Mouse (Mus musculus): Measurements from ENCODE around the gene Krt20.

Krt20 gene

DNA sequence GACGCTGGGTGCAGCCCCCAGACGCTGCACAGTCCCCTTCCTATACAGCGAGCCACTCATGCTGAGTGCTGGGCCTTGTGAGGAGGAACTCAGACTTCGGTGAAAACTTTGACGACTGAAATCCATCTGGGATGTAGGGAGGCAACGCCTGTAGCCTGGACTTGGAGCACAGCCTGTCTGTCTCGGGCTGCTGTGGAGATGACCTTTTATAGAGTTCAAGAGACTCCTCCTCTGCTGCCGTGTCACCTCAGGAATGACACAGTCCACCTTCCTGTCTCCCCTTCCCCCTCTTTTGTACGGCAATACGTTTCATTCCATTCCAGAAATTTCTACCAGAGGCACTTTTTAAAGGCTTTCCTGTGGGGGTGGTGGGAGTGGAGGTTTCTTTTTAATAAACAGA, at the start of gene Krt20:
Gene Krt20, minus strand, starts transcription at position 179 of the 400 bp plus-strand sequence.
- DNase-seq = no peak

DNA sequence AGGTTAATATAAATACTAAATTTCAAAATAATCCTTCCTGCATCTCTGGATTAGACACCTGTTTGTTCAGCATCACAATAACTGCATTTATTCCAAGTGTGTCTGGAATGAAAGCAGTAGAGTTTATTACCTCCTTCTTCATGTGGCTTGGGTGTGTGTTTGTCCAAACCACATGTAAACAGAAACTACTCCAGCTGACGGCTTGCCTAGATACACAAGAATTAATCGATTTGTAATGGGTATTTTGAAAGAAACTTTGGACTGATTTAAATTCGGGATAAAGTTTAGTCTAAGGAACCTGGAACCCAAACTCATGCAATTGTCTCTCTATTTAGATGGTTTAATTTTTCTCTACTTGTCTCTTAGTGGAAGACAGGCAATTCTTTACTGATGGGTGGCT, 37.0 kb upstream of the Krt20 start:
- no peak for DNase-seq

DNA sequence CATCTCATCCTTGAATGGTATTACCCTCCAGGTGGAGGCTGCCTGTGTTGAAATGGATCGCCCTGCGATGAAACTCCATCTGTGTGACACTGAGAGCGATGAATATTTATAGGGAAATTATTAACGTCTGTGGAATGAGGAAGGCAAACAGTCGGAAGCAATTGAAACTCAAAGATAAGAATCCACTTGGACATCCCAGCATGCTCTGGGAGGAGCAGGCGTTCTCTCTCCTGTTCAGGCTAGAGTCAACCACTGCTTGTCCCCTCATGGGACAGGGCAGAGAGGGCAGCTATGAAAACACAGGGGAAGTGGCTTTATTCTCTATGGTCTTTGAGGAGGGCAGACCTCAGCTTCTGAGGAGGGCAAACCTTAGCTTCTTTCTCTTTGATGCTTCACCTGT, 35.5 kb upstream of the Krt20 start:
- DNase-seq = no peak

GRCm38 (mm10) chr11:99472405-99472804, 34.5 kb upstream of the Krt20 start:
- no peak for DNase-seq

GRCm38 (mm10) chr11:99471946-99472345, 34.0 kb upstream of the Krt20 start:
- no peak for DNase-seq

- DNase-seq = no peak
Measured at GRCm38 (mm10) chr11:99469228-99469627, 31.3 kb upstream of the Krt20 start.

DNA sequence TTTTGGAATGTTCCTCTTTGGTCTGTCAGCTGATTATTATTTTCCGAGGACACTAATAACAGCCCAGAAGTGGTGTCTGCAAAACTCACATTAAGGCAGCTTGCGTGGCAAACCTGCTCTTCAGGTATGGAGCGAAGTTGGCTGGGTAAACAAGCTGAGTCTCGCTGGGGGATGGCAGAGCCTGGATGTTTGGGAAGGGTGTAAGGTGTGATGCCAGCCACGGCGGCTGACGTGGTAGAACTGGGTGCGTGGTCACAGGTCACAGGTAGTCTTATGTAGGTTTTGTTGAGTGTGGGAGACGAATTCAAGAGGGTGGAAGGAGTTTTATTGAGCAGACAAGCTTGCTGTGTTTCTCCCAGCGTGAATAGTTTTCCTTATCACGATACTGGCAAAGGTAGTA, 30.6 kb upstream of the Krt20 start:
- DNase-seq = no peak

DNA sequence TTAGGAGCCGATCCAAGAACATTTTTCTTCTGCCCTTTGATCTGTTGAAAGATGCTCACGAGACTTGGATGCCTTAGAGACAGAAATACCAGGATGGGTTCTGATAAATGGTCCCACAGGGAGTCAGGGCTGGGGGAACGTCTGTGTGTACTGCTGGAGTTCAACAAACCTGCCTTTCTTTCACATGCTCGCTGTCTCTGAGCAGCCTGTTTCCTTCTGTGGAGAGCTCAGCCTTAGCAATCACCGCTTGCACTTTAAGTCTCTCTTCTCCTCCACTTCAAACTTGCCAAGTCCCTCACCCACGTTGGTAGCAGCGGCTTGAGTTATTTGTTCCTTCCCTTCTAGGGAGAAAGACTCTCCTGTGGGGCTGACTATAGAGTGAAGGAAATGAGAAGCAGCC, 28.4 kb upstream of the Krt20 start:
- no peak for DNase-seq

DNA sequence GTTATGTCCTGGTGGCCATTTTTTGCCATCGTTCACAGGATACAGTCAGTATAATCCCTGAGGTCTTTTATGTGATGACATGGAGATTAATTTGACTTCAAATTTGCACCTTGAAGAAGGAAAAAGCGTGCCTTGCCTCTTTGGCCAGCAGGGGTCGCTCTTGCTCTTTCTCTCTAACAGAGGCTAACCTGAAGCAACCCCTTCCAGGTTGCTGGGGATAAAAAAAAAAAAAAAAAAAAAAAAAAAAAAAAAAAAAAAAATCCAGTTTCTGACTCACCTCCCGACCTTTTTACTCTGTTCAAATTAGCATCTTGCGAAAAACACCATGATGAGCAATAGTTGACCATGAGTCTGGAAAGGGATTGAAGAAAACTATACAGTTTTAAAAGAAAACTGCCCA, 26.9 kb upstream of the Krt20 start:
- DNase-seq = peak; percentile 75 to 77

DNA sequence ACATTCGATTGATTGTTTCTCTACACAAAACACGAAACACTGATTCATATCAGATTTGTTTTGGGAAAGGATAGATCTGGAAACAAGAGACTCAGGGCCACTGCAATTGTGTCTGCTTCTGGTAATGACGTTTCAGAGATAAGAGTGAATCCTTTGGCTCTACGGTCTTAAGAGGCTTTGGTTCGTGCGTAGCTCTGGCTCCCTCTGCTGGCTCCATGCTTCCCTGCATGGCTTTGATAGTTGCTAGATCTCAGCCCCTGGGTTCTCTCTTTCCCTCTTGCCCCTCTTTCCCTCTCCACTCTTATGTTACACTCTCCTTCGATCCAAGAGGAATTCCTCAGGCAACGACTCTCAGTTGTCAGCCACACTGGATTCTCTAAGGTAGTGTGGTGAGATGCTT, 25.2 kb upstream of the Krt20 start:
- peak; percentile 55 to 61 for DNase-seq

DNA sequence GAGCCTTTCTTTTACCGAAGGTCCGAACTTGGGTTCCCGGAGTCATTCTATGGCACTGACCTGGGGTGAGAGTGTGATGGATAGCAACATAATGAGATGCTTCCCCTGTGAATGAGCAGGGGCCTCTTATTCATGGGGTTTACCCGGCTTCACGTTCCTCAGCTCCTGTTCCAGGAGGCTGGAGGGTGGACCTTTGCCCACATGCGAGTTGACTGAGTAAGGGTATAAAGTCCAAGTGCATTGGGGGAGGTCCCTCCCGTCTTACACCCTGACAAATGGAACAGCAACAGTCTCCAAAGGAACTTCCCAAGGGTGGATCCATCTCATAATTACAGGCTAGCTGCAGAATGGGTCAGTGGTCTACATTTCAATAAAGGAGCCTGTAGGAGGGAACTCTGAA, 23.8 kb upstream of the Krt20 start:
- no peak for DNase-seq

- no peak for DNase-seq
Measured at GRCm38 (mm10) chr11:99458887-99459286, 20.9 kb upstream of the Krt20 start.

- DNase-seq = no peak
Measured at GRCm38 (mm10) chr11:99454759-99455158, 16.8 kb upstream of the Krt20 start.

DNA sequence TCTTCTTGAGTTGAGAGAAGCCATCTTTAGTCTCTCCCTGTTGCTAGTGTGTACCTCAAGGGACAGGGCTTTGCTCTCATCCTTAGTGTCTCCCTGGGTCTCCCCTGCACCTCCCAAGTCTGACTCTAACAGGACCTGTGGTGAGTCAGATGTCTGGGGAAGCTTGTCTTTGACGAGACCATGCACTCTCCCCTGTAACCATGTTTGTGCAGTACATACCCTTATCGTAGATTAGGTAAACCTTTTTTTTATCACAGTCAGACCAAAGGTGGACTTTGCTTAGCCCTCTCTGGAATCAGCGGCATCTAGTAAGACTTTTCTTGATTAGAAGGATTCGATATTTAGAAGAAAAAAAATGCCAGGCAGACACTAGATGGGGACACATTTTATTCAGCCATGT, 16.1 kb upstream of the Krt20 start:
- no peak for DNase-seq

- DNase-seq = no peak
Measured at GRCm38 (mm10) chr11:99448769-99449168, 10.8 kb upstream of the Krt20 start.

GRCm38 (mm10) chr11:99441220-99441619, 3.3 kb upstream of the Krt20 start:
- DNase-seq = no peak

- no peak for DNase-seq
Measured at GRCm38 (mm10) chr11:99439465-99439864, 1.5 kb upstream of the Krt20 start.

GRCm38 (mm10) chr11:99436625-99437024, 1.3 kb downstream of the Krt20 start:
- no peak for DNase-seq

- no peak for DNase-seq
Measured at GRCm38 (mm10) chr11:99430670-99431069, 7.3 kb downstream of the Krt20 start.

- no peak for DNase-seq
Measured at GRCm38 (mm10) chr11:99422159-99422558, 15.8 kb downstream of the Krt20 start, which contains the start of gene Krt12. Gene Krt12, minus strand, starts transcription at chr11:99422259.

- no peak for DNase-seq
Measured at GRCm38 (mm10) chr11:99420586-99420985, 17.4 kb downstream of the Krt20 start.

GRCm38 (mm10) chr11:99417819-99418218, 20.1 kb downstream of the Krt20 start:
- DNase-seq = no peak

DNA sequence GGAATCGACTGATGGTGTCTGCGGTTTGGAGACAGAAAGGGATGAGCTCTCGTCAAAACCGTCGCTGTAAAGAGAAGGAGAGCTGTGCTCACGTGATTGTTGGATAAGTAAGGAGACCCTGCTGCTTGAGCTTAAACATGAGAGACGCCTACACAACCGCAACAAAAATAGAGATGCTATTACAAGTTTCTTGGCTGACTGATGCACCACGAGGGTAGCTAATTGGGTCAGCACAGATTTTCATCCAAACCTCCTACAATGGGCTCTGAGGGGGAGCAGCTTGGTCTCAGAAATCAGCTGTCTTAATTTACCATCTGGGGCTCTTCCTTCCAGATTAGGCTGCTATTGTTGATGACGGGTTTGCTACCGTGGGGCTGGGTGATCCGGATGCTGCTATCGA, 21.0 kb downstream of the Krt20 start:
- no peak for DNase-seq

DNA sequence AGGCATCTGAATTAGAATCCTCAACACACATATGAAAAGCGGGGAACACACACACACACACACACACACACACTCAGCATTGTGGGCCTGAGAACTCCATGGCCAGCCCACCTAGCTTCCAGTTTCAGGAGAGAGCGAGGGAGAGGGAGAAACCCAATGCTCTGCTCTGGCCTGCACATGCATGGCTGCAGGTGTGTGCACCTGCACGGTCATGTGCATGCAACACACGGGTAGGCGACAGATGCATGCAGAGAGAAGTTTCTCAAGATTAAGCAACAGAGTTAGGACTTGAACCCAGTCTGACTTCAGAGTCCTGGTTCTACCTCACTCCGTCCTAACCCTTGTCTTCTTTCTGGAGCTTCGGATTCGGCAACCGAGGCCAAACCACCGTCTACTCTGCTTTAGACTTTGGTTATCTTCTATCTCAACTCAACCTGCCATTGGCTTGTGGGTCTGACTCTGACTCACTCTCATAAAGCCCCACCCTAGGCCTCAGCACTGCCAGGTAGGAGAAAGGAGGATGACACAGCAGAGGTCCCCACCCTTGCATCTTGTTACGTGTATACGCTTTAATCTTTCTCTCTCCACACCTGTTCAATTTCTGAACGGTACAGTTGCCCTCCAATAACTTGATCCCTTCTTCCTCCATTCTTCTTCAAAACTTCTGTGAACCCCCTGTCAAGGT, 23.3 kb downstream of the Krt20 start:
- no peak for DNase-seq

GRCm38 (mm10) chr11:99413247-99413646, 24.7 kb downstream of the Krt20 start:
- peak; percentile 14 to 16 for DNase-seq
